Mouse (Mus musculus): Measurements from ENCODE around the gene Sertad2. TPM values are rescaled to one million over a fixed set of nuclear protein-coding genes. Genes with fewer than 3 reads are reported as not detected.

The Sertad2 gene
- polyA plus RNA-seq, 1 experiment from 2014 or later, result 29.1 TPM

GRCm38 (mm10) chr11:20543453-20544120, 534 bp downstream of the Sertad2 start:
- WGBS, result under 1% methylated on average over 50 of the region's 51 CpGs
- no peaks in the 10 kb centered on the region for H3K36me3 ChIP-seq (ENCODE audit: control insufficient read depth, insufficient read depth, low read length)
- ATAC-seq, result no peak

GRCm38 (mm10) chr11:20544376-20544775, 1.3 kb downstream of the Sertad2 start:
- peak overlapping the region; percentile 77 for H3K4me3 ChIP-seq (ENCODE audit: low read length)
- no peak for ATAC-seq
- WGBS, result 47% methylated on average over 8 of the region's 8 CpGs
- no peaks in the 10 kb centered on the region for H3K9me3 ChIP-seq (ENCODE audit: control insufficient read depth, low read length)
- H3K4me2 ChIP-seq (ENCODE audit: low read length), result peak overlapping the region; percentile 64
- peaks cover 7% of the 10 kb centered on the region for H3K4me1 ChIP-seq (ENCODE audit: control insufficient read depth, insufficient read depth, low read depth, low read length)
- no peaks in the 10 kb centered on the region for H3K27me3 ChIP-seq (replicated peaks; ENCODE audit: control insufficient read depth, insufficient read depth, low read length)
- H3K36me3 ChIP-seq (ENCODE audit: control insufficient read depth, insufficient read depth, low read length), result no peaks in the 10 kb centered on the region
- no peak overlapping the region for H3K9ac ChIP-seq (ENCODE audit: low read depth, low read length)
- H3K27ac ChIP-seq (ENCODE audit: low read depth, low read length), result no peak overlapping the region

More at GRCm38 (mm10) chr11:20543453-20544120, 534 bp downstream of the Sertad2 start:
- Histone ChIP-seq H3K9ac (ENCODE audit: low read depth, low read length) (peak overlapping the region; percentile 71), H3K27ac (ENCODE audit: low read depth, low read length) (peak overlapping the region; percentile 93), H3K4me2 (ENCODE audit: low read length) (peak overlapping the region; percentile 64), H3K27me3 (replicated peaks; ENCODE audit: control insufficient read depth, insufficient read depth, low read length) (no peaks in the 10 kb centered on the region), H3K4me1 (ENCODE audit: control insufficient read depth, insufficient read depth, low read depth, low read length) (peaks cover 7% of the 10 kb centered on the region), H3K4me3 (ENCODE audit: low read length) (peak overlapping the region; percentile 77), H3K9me3 (ENCODE audit: control insufficient read depth, low read length) (no peaks in the 10 kb centered on the region)

GRCm38 (mm10) chr11:20544801-20545515, 1.9 kb downstream of the Sertad2 start:
- ATAC-seq, result no peak
- Histone ChIP-seq H3K4me3 (ENCODE audit: low read length) (no peak overlapping the region), H3K36me3 (ENCODE audit: control insufficient read depth, insufficient read depth, low read length) (no peaks in the 10 kb centered on the region), H3K27ac (ENCODE audit: low read depth, low read length) (no peak overlapping the region), H3K9me3 (ENCODE audit: control insufficient read depth, low read length) (no peaks in the 10 kb centered on the region), H3K27me3 (replicated peaks; ENCODE audit: control insufficient read depth, insufficient read depth, low read length) (no peaks in the 10 kb centered on the region), H3K9ac (ENCODE audit: low read depth, low read length) (no peak overlapping the region), H3K4me1 (ENCODE audit: control insufficient read depth, insufficient read depth, low read depth, low read length) (peaks cover 7% of the 10 kb centered on the region), H3K4me2 (ENCODE audit: low read length) (no peak overlapping the region)
- 57% methylated on average over 3 of the region's 3 CpGs for WGBS

DNA sequence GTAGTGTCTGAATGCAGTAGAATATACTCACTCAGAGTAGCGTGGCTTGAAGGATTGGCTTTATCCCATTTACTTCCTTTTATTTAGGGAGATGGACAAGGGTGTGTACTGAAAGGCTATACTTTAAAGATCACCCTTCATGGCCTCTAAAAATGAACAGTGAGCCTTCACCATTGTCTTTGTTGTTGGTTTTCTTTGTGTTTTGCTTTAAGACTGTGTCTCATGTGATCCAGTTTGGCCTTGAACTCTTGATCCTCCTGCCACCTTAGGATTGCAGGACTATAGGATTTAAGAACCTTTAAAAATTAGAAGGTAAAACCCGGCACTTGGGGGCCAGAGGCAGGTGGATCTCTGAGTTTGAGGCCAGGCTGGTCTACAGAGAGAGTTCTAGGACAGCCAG, 6.4 kb downstream of the Sertad2 start:
- Histone ChIP-seq H3K9me3 (ENCODE audit: control insufficient read depth, low read length) (no peaks in the 10 kb centered on the region), H3K4me2 (ENCODE audit: low read length) (no peak overlapping the region), H3K4me3 (ENCODE audit: low read length) (no peak overlapping the region), H3K9ac (ENCODE audit: low read depth, low read length) (no peak overlapping the region), H3K4me1 (ENCODE audit: control insufficient read depth, insufficient read depth, low read depth, low read length) (peaks cover under 1% of the 10 kb centered on the region), H3K27me3 (replicated peaks; ENCODE audit: control insufficient read depth, insufficient read depth, low read length) (no peaks in the 10 kb centered on the region), H3K36me3 (ENCODE audit: control insufficient read depth, insufficient read depth, low read length) (no peaks in the 10 kb centered on the region), H3K27ac (ENCODE audit: low read depth, low read length) (no peak overlapping the region)
- ATAC-seq, result no peak
- 80% methylated on average over 2 of the region's 2 CpGs for WGBS

DNA sequence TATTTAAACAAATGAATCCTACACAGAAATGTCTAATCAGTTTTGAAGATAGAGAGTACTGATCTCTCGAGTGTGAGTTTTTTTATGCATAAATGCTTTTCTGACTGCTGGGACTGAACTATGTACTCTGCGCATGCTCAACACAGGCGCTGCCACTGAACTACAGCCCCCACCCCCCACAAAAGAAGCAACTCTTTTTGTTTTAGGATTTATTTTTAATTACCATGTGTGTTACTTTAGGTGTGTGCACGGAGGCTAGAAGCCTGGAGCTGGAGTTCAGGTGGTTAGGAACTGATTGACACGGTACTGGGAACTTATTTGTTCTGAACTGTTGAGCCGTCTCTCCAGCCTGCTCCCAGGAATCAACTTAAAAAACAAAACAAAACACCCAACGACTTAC, 7.1 kb downstream of the Sertad2 start:
- H3K4me2 ChIP-seq (ENCODE audit: low read length), result no peak overlapping the region
- H3K9ac ChIP-seq (ENCODE audit: low read depth, low read length), result no peak overlapping the region
- ATAC-seq, result no peak
- no peaks in the 10 kb centered on the region for H3K9me3 ChIP-seq (ENCODE audit: control insufficient read depth, low read length)
- H3K4me1 ChIP-seq (ENCODE audit: control insufficient read depth, insufficient read depth, low read depth, low read length), result no peaks in the 10 kb centered on the region; the same call in 1 of the 2 replicates
- no peak overlapping the region for H3K4me3 ChIP-seq (ENCODE audit: low read length)
- no peaks in the 10 kb centered on the region for H3K36me3 ChIP-seq (ENCODE audit: control insufficient read depth, insufficient read depth, low read length)
- WGBS, result 71% methylated on average over 7 of the region's 7 CpGs
- H3K27ac ChIP-seq (ENCODE audit: low read depth, low read length), result no peak overlapping the region
- no peaks in the 10 kb centered on the region for H3K27me3 ChIP-seq (replicated peaks; ENCODE audit: control insufficient read depth, insufficient read depth, low read length)

DNA sequence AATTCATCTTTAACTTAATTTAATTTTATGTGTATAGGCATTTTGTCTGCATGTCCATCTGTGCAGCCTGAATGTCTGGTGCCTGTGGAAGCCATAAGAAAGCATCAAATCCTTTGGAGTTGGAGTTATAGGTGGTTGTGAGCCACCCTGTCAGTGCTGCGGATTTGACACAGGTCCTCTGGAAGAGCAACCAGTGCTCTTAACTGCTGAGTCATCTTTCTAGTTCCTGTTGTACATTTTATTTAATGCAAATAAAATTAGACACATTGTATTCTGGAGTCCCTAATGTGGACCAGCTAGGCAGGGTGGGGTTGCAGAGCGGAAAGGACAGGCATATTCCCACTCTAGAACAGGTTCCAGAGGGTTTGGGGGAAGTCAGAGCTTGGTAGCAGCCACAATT, 9.0 kb downstream of the Sertad2 start:
- no peaks in the 10 kb centered on the region for H3K9me3 ChIP-seq (ENCODE audit: control insufficient read depth, low read length)
- H3K36me3 ChIP-seq (ENCODE audit: control insufficient read depth, insufficient read depth, low read length), result no peaks in the 10 kb centered on the region
- H3K27ac ChIP-seq (ENCODE audit: low read depth, low read length), result no peak overlapping the region
- no peak overlapping the region for H3K4me2 ChIP-seq (ENCODE audit: low read length)
- no peaks in the 10 kb centered on the region for H3K27me3 ChIP-seq (replicated peaks; ENCODE audit: control insufficient read depth, insufficient read depth, low read length)
- ATAC-seq, result no peak
- no peaks in the 10 kb centered on the region; the same call in 1 of the 2 replicates for H3K4me1 ChIP-seq (ENCODE audit: control insufficient read depth, insufficient read depth, low read depth, low read length)
- H3K4me3 ChIP-seq (ENCODE audit: low read length), result no peak overlapping the region
- WGBS, result 91% methylated on average over 2 of the region's 2 CpGs
- H3K9ac ChIP-seq (ENCODE audit: low read depth, low read length), result no peak overlapping the region

DNA sequence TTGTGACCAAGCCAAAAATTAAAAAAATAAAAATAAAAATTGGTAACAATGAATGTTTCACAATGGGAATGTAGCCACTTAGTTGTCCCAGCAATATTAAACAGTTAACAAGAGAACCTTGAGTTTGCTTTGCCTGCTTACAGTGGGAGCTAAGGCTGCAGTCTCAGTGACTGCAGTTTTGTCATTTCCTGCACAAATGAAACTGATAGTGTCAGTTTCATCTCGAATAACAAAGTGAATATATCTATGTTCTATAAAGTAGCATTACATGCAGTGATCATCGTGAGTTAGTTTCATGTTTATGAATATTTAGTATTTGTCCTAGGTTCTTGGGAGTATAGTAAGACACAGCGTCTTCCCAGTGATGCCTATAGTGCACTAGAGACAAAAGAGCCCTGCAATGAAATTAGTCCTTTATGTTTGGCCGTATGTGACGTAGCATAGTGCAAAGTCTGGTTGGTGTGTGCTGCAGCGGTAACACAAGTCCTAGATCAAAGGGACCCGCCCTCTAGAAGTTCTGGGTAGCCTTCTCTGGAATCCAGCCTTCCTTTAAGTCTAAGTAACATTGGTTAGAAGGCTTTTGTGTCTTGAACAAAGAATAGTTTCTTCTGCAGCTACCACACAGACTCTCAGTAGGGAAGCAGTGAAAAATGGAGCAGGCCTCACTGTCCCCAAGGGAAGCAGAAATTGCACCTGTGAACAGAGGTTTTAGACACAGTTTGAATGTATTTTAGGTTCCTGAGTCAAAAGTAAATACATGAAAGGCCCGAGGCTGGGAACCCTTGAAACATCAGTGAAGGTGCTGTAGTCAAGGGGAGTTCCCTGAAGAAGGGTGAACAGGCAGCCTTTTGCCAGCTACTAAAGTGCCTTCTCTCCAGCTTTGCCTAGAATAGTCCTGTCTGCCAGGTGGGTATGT, 10.0 kb downstream of the Sertad2 start:
- ATAC-seq, result no peak
- no peaks in the 10 kb centered on the region; the same call in 1 of the 2 replicates for H3K4me1 ChIP-seq (ENCODE audit: control insufficient read depth, insufficient read depth, low read depth, low read length)
- no peak overlapping the region for H3K4me3 ChIP-seq (ENCODE audit: low read length)
- H3K36me3 ChIP-seq (ENCODE audit: control insufficient read depth, insufficient read depth, low read length), result no peaks in the 10 kb centered on the region
- H3K27ac ChIP-seq (ENCODE audit: low read depth, low read length), result no peak overlapping the region
- 72% methylated on average over 8 of the region's 8 CpGs for WGBS
- no peaks in the 10 kb centered on the region for H3K27me3 ChIP-seq (replicated peaks; ENCODE audit: control insufficient read depth, insufficient read depth, low read length)
- H3K9ac ChIP-seq (ENCODE audit: low read depth, low read length), result no peak overlapping the region
- no peak overlapping the region for H3K4me2 ChIP-seq (ENCODE audit: low read length)
- no peaks in the 10 kb centered on the region for H3K9me3 ChIP-seq (ENCODE audit: control insufficient read depth, low read length)

- no peaks in the 10 kb centered on the region; the same call in 1 of the 2 replicates for H3K4me1 ChIP-seq (ENCODE audit: control insufficient read depth, insufficient read depth, low read depth, low read length)
- H3K9ac ChIP-seq (ENCODE audit: low read depth, low read length), result no peak overlapping the region
- H3K9me3 ChIP-seq (ENCODE audit: control insufficient read depth, low read length), result no peaks in the 10 kb centered on the region
- H3K36me3 ChIP-seq (ENCODE audit: control insufficient read depth, insufficient read depth, low read length), result no peaks in the 10 kb centered on the region
- no peaks in the 10 kb centered on the region for H3K27me3 ChIP-seq (replicated peaks; ENCODE audit: control insufficient read depth, insufficient read depth, low read length)
- H3K4me2 ChIP-seq (ENCODE audit: low read length), result no peak overlapping the region
- H3K27ac ChIP-seq (ENCODE audit: low read depth, low read length), result no peak overlapping the region
- ATAC-seq, result no peak
- H3K4me3 ChIP-seq (ENCODE audit: low read length), result no peak overlapping the region
- 93% methylated on average over 2 of the region's 3 CpGs for WGBS
Measured at GRCm38 (mm10) chr11:20555651-20556050, 12.6 kb downstream of the Sertad2 start.
